Mouse (Mus musculus): ENCODE data around the gene Atf1. TPM values are rescaled to one million over a fixed set of nuclear protein-coding genes. Genes with fewer than 3 reads are reported as not detected.
A peak's percentile ranks its signal among the peaks of the same experiment; 100 is the strongest.

Gene Atf1
- 10 to 100 TPM; 19.9 to 27.8 TPM for total RNA-seq (2021)
- long read RNA-seq, experiment 1, partial matches to known transcripts = 0 of 2 reads
- long read RNA-seq, experiment 1, other reads (novel, unspliced or antisense) = 2 of 2 reads
- long read RNA-seq, experiment 2, transcript Atf1-201 (7 exons, 2,365 nt) = major isoform, 7 of 7 reads
- long read RNA-seq, experiment 2, partial matches to known transcripts = 0 of 7 reads
- long read RNA-seq, experiment 2, other reads (novel, unspliced or antisense) = 0 of 7 reads

- H3K4me3 ChIP-seq = peak within 1 kb of the TSS; percentile 84
- peak; percentile 20; the same call in 1 of the 2 replicates for TF ChIP-seq CTCF (IDR thresholded peaks at IDR 0.05)
- intact Hi-C loops (cut with DNase I) = loop anchor here (5.0 kb wide), 1 partner anchor 191 kb away; the partner anchor contains the start of gene Dip2b
- peak; percentile 91 to 92 for DNase-seq (ENCODE audit: extremely low spot score in 1 of 2, low spot score in 2 of 2)
- H3K27ac ChIP-seq = peak within 1 kb of the TSS; percentile 99
These were observed at the start of gene Atf1 for GRCm38 (mm10) chr15:100227663-100228534. Gene Atf1, plus strand, starts transcription at chr15:100227819.

DNA sequence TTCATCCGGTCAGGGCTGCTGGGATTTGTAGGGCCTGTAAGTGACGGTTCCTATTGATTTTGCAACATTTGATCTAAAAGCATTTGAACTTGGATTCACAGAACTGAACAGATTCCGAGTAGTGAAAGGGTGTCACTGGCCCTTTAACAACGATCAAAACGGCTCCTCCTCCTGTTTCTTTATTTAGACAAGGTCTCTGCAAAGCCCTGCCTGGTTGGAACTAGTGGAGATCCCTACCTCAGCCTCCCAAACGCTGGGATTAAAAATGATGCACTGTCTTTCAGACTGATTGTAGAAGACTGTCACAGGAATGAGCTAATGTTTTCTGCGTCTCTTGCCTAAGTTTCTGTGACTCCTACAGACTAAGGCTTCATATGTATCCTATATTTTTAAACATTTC, 49.1 kb upstream of the Atf1 start:
- Histone ChIP-seq H3K27ac (no peak overlapping the region), H3K4me3 (no peak overlapping the region)
- no peak for DNase-seq (ENCODE audit: extremely low spot score in 1 of 2, low spot score in 2 of 2)
- intact Hi-C loops (cut with DNase I) = no loop called here
- TF ChIP-seq CTCF (IDR thresholded peaks at IDR 0.05) = no peak

DNA sequence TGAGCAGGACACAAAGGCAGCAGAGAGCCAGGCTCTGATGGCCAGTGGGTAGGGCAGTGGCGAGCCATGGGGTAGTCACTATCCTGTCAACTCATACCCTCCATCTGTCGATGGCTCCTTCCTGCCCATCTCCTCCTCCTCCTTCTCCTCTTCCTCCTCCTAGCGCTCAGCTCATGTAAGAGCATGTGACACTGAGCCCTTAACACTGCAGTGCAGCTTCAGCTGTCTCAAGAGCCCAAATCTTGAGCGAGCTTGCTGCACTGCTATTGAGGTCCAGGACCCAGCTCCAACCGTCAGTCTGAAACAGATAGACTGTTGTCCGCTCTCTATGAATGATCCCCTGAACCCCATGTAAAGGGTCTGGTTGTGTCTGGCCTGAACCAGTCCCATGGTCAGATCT, 47.9 kb upstream of the Atf1 start:
- TF ChIP-seq CTCF (IDR thresholded peaks at IDR 0.05) = no peak
- Histone ChIP-seq H3K4me3 (no peak overlapping the region), H3K27ac (peak overlapping the region; percentile 66)
- intact Hi-C loops (cut with DNase I) = no loop called here
- no peak for DNase-seq (ENCODE audit: extremely low spot score in 1 of 2, low spot score in 2 of 2)

- peak overlapping the region; percentile 66; the same call in 1 of the 2 replicates for H3K27ac ChIP-seq
- DNase-seq (ENCODE audit: extremely low spot score in 1 of 2, low spot score in 2 of 2) = no peak
These were observed 47.4 kb upstream of the Atf1 start for GRCm38 (mm10) chr15:100180221-100180620.

DNA sequence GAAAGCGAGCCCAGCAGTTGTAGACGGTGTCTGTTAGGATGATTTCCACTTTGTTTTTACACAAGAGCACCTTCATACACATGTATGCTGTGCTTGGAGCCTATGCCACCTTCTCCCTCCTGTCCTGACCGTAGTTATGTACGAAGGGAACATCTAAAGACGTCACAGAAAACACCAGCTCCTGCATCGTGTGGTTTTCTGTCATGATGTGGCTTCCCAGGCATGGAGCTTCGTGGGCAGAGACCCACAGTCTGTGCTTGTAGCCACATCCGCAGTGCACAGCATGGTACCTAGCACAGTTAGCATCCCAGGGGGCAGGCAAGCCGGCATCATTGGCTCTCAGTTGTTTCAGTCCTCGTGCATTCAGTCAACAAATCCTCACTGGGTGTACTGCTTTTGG, 45.8 kb upstream of the Atf1 start:
- Histone ChIP-seq H3K4me3 (no peak overlapping the region), H3K27ac (no peak overlapping the region; the same call in 1 of the 2 replicates)
- no peak for TF ChIP-seq CTCF (IDR thresholded peaks at IDR 0.05)
- intact Hi-C loops (cut with DNase I) = no loop called here
- no peak for DNase-seq (ENCODE audit: extremely low spot score in 1 of 2, low spot score in 2 of 2)

More at GRCm38 (mm10) chr15:100180221-100180620, 47.4 kb upstream of the Atf1 start:
- no peak overlapping the region for H3K4me3 ChIP-seq
- intact Hi-C loops (cut with DNase I) = no loop called here
- TF ChIP-seq CTCF (IDR thresholded peaks at IDR 0.05) = no peak

GRCm38 (mm10) chr15:100182526-100183280, 44.9 kb upstream of the Atf1 start:
- DNase-seq (ENCODE audit: extremely low spot score in 1 of 2, low spot score in 2 of 2) = no peak
- intact Hi-C loops (cut with DNase I) = no loop called here
- no peak for TF ChIP-seq CTCF (IDR thresholded peaks at IDR 0.05)
- no peak overlapping the region for H3K27ac ChIP-seq
- no peak overlapping the region for H3K4me3 ChIP-seq

- Histone ChIP-seq H3K4me3 (no peak overlapping the region), H3K27ac (no peak overlapping the region)
- TF ChIP-seq CTCF (IDR thresholded peaks at IDR 0.05) = no peak
- intact Hi-C loops (cut with DNase I) = no loop called here
- no peak for DNase-seq (ENCODE audit: extremely low spot score in 1 of 2, low spot score in 2 of 2)
These were observed 44.1 kb upstream of the Atf1 start for GRCm38 (mm10) chr15:100183510-100183909.

GRCm38 (mm10) chr15:100184821-100185496, 42.7 kb upstream of the Atf1 start:
- H3K27ac ChIP-seq = no peak overlapping the region
- intact Hi-C loops (cut with DNase I) = no loop called here

GRCm38 (mm10) chr15:100186234-100186633, 41.4 kb upstream of the Atf1 start:
- H3K4me3 ChIP-seq = no peak overlapping the region
- intact Hi-C loops (cut with DNase I) = no loop called here
- no peak for DNase-seq (ENCODE audit: extremely low spot score in 1 of 2, low spot score in 2 of 2)
- H3K27ac ChIP-seq = no peak overlapping the region
- TF ChIP-seq CTCF (IDR thresholded peaks at IDR 0.05) = no peak

More at GRCm38 (mm10) chr15:100184821-100185496, 42.7 kb upstream of the Atf1 start:
- DNase-seq (ENCODE audit: extremely low spot score in 1 of 2, low spot score in 2 of 2) = no peak
- peak; percentile 35 for TF ChIP-seq CTCF (IDR thresholded peaks at IDR 0.05)
- no peak overlapping the region for H3K4me3 ChIP-seq

DNA sequence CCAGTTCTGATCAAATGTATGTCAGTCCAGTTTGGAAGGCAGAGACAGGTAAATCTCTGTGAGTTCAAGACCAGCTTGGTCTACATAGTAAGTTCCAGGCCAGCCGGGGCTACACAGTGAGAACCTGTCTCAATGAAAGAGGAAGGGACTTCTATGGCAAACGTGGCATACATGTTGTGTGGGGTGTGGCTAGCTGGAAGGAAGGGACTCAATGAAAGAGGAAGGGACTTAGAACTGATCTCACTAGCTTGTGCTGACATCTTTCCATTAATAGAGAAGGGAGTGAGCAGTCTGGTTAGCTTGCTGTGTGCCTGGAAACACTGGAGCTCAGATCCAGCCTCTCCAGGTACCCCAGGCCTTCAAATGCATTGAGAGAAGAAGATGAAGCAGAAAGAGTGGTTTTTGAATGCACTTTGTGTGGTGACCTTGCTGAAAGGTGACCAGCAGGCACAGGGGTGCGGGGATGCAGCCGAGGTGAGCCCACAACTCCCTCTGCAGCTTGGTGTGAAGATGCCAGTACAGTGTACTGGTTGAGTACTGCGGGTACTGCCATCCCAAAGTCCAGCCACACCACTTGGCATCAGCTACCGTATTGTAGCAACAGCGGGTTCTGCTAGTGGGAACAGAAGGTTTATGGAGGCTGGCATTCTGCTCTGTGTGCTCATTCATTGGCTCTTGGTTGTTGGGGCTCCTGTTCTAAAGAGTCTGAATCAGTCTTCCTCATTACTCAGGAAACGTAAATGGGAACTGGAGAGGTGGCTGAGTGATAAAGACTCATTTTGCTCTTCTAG, 40.5 kb upstream of the Atf1 start:
- Histone ChIP-seq H3K4me3 (no peak overlapping the region), H3K27ac (no peak overlapping the region; the same call in 1 of the 2 replicates)
- DNase-seq (ENCODE audit: extremely low spot score in 1 of 2, low spot score in 2 of 2) = no peak
- intact Hi-C loops (cut with DNase I) = no loop called here
- no peak for TF ChIP-seq CTCF (IDR thresholded peaks at IDR 0.05)

Data from left cerebral cortex, adult 2 months (tissue).